Mouse (Mus musculus) myocyte (in vitro differentiated cells): Measurements from ENCODE around the gene Smurf1. TPM values are rescaled to one million over a fixed set of nuclear protein-coding genes. Genes with fewer than 3 reads are reported as not detected.

Experiments used
- H3K27me3 ChIP-seq: one replicate; pipeline ENCODE4 v1.6.1; 2011; ENCODE audit not compliant: control insufficient read depth, insufficient read depth, insufficient read length
- H3K36me3 ChIP-seq: one replicate; pipeline ENCODE4 v1.6.1; 2011; ENCODE audit not compliant: control insufficient read depth, insufficient read depth
- H3K4me2 ChIP-seq: one replicate; pipeline ENCODE4 v1.6.1; 2011; ENCODE audit warnings: low read depth, control low read depth
- H3K4me3 ChIP-seq: one replicate; pipeline ENCODE4 v1.5.1; 2011; ENCODE audit warnings: mild to moderate bottlenecking, control low read depth, moderate library complexity
- H3K79me2 ChIP-seq: one replicate; pipeline ENCODE4 v1.6.1; 2011; ENCODE audit not compliant: control insufficient read depth, insufficient read depth
- H3ac ChIP-seq: one replicate; pipeline ENCODE4 v1.6.1; 2011; ENCODE audit not compliant: control insufficient read depth, insufficient read length
- CEBPB ChIP-seq: IDR thresholded peaks from 2 replicates; pipeline ENCODE4 v1.6.1; 2011; ENCODE audit warnings: mild to moderate bottlenecking, moderate library complexity; ENCODE audit not compliant: poor library complexity, insufficient read depth, severe bottlenecking
- E2F4 ChIP-seq: IDR thresholded peaks from one replicate; pipeline ENCODE4 v1.6.1; 2011; ENCODE audit warnings: mild to moderate bottlenecking, control low read depth, moderate library complexity; ENCODE audit not compliant: insufficient read depth
- MAX ChIP-seq: IDR thresholded peaks from one replicate; pipeline ENCODE4 v1.6.1; 2011; ENCODE audit warnings: low read depth, mild to moderate bottlenecking, control low read depth
- MYOD1 ChIP-seq, 3 experiments: IDR thresholded peaks; one replicate each; pipeline ENCODE4 v1.6.1; 2011; ENCODE audit warnings: control low read depth in 2 of 3, low read depth in 2 of 3, mild to moderate bottlenecking in 2 of 3, moderate library complexity in 1 of 3; ENCODE audit not compliant: insufficient read length in 2 of 3, control insufficient read depth in 1 of 3
- MYOG ChIP-seq, 3 experiments: IDR thresholded peaks; one replicate each; pipeline ENCODE4 v1.6.1; 2011; ENCODE audit warnings: control low read depth in 2 of 3, low read depth in 2 of 3, mild to moderate bottlenecking in 2 of 3; ENCODE audit not compliant: insufficient read length in 2 of 3, control insufficient read depth in 1 of 3, insufficient read depth in 1 of 3
- POLR2A ChIP-seq: IDR thresholded peaks from one replicate; pipeline ENCODE4 v1.6.1; 2011; ENCODE audit warnings: low read depth, mild to moderate bottlenecking, control low read depth, moderate library complexity; ENCODE audit not compliant: insufficient read length
- POLR2AphosphoS2 ChIP-seq: IDR thresholded peaks from one replicate; pipeline ENCODE4 v1.6.1; 2011; ENCODE audit warnings: low read depth, control low read depth; ENCODE audit not compliant: insufficient read length
- REST ChIP-seq: IDR thresholded peaks from one replicate; pipeline ENCODE4 v1.6.1; 2011; ENCODE audit warnings: mild to moderate bottlenecking, control low read depth, moderate library complexity; ENCODE audit not compliant: insufficient read depth, insufficient read length
- SRF ChIP-seq: IDR thresholded peaks from one replicate; pipeline ENCODE4 v1.6.1; 2011; ENCODE audit warnings: low read depth; ENCODE audit not compliant: control insufficient read depth, insufficient read length
- TCF12 ChIP-seq: IDR thresholded peaks from one replicate; pipeline ENCODE4 v1.6.1; 2011; ENCODE audit warnings: mild to moderate bottlenecking, control low read depth; ENCODE audit not compliant: poor library complexity, insufficient read depth, severe bottlenecking
- TCF3 ChIP-seq: IDR thresholded peaks from one replicate; pipeline ENCODE4 v1.6.1; 2011; ENCODE audit warnings: low read depth, control low read depth; ENCODE audit not compliant: insufficient read length
- USF1 ChIP-seq: IDR thresholded peaks from one replicate; pipeline ENCODE4 v1.6.1; 2011; ENCODE audit warnings: low read depth, mild to moderate bottlenecking, control low read depth, moderate library complexity
- polyA plus RNA-seq: library from polyadenylated mRNA; unstranded; fragments of >200 nt; fragmentation: generic; extraction: Trizol; gene quantifications from one replicate; pipeline ENCODE4 v1.2.1, GENCODE M21; 2012; ENCODE audit warnings: missing spikeins

The Smurf1 gene
- polyA plus RNA-seq, 1 experiment, result 32.9 TPM

DNA sequence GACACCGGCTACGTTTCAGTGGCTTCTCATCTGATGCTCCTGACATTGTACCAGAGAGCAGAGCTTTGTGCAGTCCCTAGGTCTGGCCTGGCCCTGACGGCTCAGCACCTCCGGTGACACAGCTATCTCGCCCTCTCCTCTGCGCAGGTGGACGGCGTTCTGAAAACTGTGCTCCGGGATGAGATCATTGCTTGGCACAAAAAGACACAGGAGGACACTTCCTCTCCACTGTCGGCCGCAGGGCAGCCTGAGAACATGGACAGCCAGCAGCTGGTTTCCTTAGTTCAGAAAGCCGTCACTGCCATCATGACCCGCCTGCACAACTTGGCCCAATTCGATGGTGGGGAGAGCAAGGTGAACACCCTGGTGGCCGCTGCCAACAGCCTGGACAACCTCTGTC is 107.1 kb downstream of the Smurf1 start:
- peaks cover 12% of the 10 kb centered on the region for H3K36me3 ChIP-seq
- no peak overlapping the region for H3K4me3 ChIP-seq
- H3K4me2 ChIP-seq, result no peak overlapping the region
- no peaks in the 10 kb centered on the region for H3K27me3 ChIP-seq
- no peaks in the 10 kb centered on the region for H3K79me2 ChIP-seq
- TF ChIP-seq TCF3, result no peak
- TF ChIP-seq MAX, result no peak
- no peak for TF ChIP-seq POLR2AphosphoS2
- TF ChIP-seq MYOD1 (IDR thresholded peaks at IDR 0.05; ENCODE audit: control insufficient read depth in 1 of 3, insufficient read length in 2 of 3, low read depth in 2 of 3), result no peak
- TF ChIP-seq E2F4, result no peak
- TF ChIP-seq USF1, result no peak
- no peak for TF ChIP-seq REST
- no peak for TF ChIP-seq POLR2A
- TF ChIP-seq SRF, result no peak
- no peak for TF ChIP-seq TCF12
- TF ChIP-seq CEBPB, result no peak
- no peak for TF ChIP-seq MYOG (IDR thresholded peaks at IDR 0.05; ENCODE audit: control insufficient read depth in 1 of 3, insufficient read depth in 1 of 3, insufficient read length in 2 of 3, low read depth in 2 of 3)
- H3ac ChIP-seq, result no peak overlapping the region

DNA sequence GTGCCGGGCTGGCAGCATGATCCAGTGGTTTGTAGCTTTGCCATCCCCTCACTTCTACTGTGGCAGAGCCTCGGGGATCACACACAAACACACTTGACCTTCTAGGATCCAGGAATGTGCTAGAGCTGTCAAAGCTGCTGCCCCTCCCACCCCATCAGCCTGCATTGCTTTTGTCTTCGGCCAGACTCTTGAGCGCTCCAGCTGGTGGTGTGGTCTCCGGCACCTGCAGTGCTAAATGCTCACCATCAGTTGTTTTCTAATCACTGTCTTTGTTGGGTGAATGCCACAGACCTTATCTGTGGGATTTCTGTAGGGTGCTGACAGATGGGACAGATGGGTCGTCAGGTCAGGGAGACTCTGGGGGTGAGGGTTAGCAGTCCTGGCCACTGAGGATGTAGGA is 109.7 kb downstream of the Smurf1 start:
- Histone ChIP-seq H3K27me3 (no peaks in the 10 kb centered on the region), H3K36me3 (peaks cover 16% of the 10 kb centered on the region), H3K4me3 (no peak overlapping the region), H3ac (no peak overlapping the region), H3K4me2 (no peak overlapping the region), H3K79me2 (no peaks in the 10 kb centered on the region)
- TF ChIP-seq SRF, result no peak
- TF ChIP-seq USF1, result no peak
- TF ChIP-seq MYOG (IDR thresholded peaks at IDR 0.05; ENCODE audit: control insufficient read depth in 1 of 3, insufficient read depth in 1 of 3, insufficient read length in 2 of 3, low read depth in 2 of 3), result peak in 1 of 3 experiments; percentile 40
- TF ChIP-seq TCF12, result no peak
- peak in 1 of 3 experiments; percentile 22 for TF ChIP-seq MYOD1 (IDR thresholded peaks at IDR 0.05; ENCODE audit: control insufficient read depth in 1 of 3, insufficient read length in 2 of 3, low read depth in 2 of 3)
- no peak for TF ChIP-seq MAX

- Histone ChIP-seq H3K4me3 (no peak overlapping the region), H3K4me2 (no peak overlapping the region), H3ac (no peak overlapping the region), H3K27me3 (no peaks in the 10 kb centered on the region), H3K36me3 (peaks cover 17% of the 10 kb centered on the region), H3K79me2 (no peaks in the 10 kb centered on the region)
- TF ChIP-seq MAX, result no peak
- no peak for TF ChIP-seq POLR2AphosphoS2
- TF ChIP-seq E2F4, result no peak
- TF ChIP-seq MYOG (IDR thresholded peaks at IDR 0.05; ENCODE audit: control insufficient read depth in 1 of 3, insufficient read depth in 1 of 3, insufficient read length in 2 of 3, low read depth in 2 of 3), result no peak
- no peak for TF ChIP-seq SRF
- no peak for TF ChIP-seq CEBPB
- no peak for TF ChIP-seq POLR2A
- TF ChIP-seq TCF3, result no peak
- no peak for TF ChIP-seq MYOD1 (IDR thresholded peaks at IDR 0.05; ENCODE audit: control insufficient read depth in 1 of 3, insufficient read length in 2 of 3, low read depth in 2 of 3)
- no peak for TF ChIP-seq TCF12
- no peak for TF ChIP-seq USF1
- no peak for TF ChIP-seq REST
Measured at GRCm38 (mm10) chr5:144853931-144854330, 111.7 kb downstream of the Smurf1 start.

GRCm38 (mm10) chr5:144851820-144852219 is 113.8 kb downstream of the Smurf1 start:
- TF ChIP-seq CEBPB, result no peak
- no peak for TF ChIP-seq POLR2A
- TF ChIP-seq REST, result no peak
- no peak for TF ChIP-seq SRF
- TF ChIP-seq POLR2AphosphoS2, result no peak
- no peak for TF ChIP-seq E2F4
- TF ChIP-seq USF1, result no peak
- TF ChIP-seq MAX, result no peak
- no peak for TF ChIP-seq MYOG (IDR thresholded peaks at IDR 0.05; ENCODE audit: control insufficient read depth in 1 of 3, insufficient read depth in 1 of 3, insufficient read length in 2 of 3, low read depth in 2 of 3)
- no peak for TF ChIP-seq TCF12
- no peak for TF ChIP-seq TCF3
- no peak for TF ChIP-seq MYOD1 (IDR thresholded peaks at IDR 0.05; ENCODE audit: control insufficient read depth in 1 of 3, insufficient read length in 2 of 3, low read depth in 2 of 3)

GRCm38 (mm10) chr5:144849932-144850331 is 115.7 kb downstream of the Smurf1 start:
- Histone ChIP-seq H3K36me3 (peaks cover 17% of the 10 kb centered on the region), H3K27me3 (no peaks in the 10 kb centered on the region), H3K4me3 (no peak overlapping the region), H3K4me2 (no peak overlapping the region), H3ac (no peak overlapping the region), H3K79me2 (no peaks in the 10 kb centered on the region)
- TF ChIP-seq CEBPB, result no peak
- TF ChIP-seq POLR2A, result no peak
- no peak for TF ChIP-seq TCF3
- TF ChIP-seq POLR2AphosphoS2, result no peak
- no peak for TF ChIP-seq TCF12
- no peak for TF ChIP-seq E2F4
- TF ChIP-seq REST, result no peak
- TF ChIP-seq MYOD1 (IDR thresholded peaks at IDR 0.05; ENCODE audit: control insufficient read depth in 1 of 3, insufficient read length in 2 of 3, low read depth in 2 of 3), result no peak

More at GRCm38 (mm10) chr5:144851820-144852219, 113.8 kb downstream of the Smurf1 start:
- Histone ChIP-seq H3K79me2 (no peaks in the 10 kb centered on the region), H3K4me2 (no peak overlapping the region), H3K36me3 (peaks cover 17% of the 10 kb centered on the region), H3K27me3 (no peaks in the 10 kb centered on the region), H3K4me3 (no peak overlapping the region), H3ac (no peak overlapping the region)
